ENCODE assay signal across 24 mouse cellular contexts in genomic region chr8:50770671-50771070, GRCm38 (mm10).
A peak's percentile ranks its signal among the peaks of the same experiment; 100 is the strongest.
DNase-seq lines count a peak whose midpoint lies in the region; ATAC-seq and TF ChIP-seq lines count a peak whose summit lies in the region.
"Had no signal": no experiment of that assay in that cellular context is flagged by ENCODE, and none has a peak within 500 bp of the region (broad histone marks: within the 10 kb centered on the region; RNA-seq: fewer than 3 reads in every experiment).

No protein-coding gene starts in this region.

- H3K36me3 ChIP-seq in forebrain, postnatal 0 days (ENCODE audit: insufficient read depth) = no peaks in the 10 kb centered on the region
- no peaks in the 10 kb centered on the region for H3K36me3 ChIP-seq in forebrain, embryonic 15.5 days
- no peaks in the 10 kb centered on the region for H3K36me3 ChIP-seq in midbrain, embryonic 14.5 days (ENCODE audit: control insufficient read depth, insufficient read depth, low read length)
- H3K36me3 ChIP-seq: forebrain, embryonic 10.5 days; heart, embryonic 10.5 days; heart, embryonic 13.5 days had no signal

- peak; percentile 59 for ATAC-seq in forebrain, postnatal 0 days
- no peak for ATAC-seq in forebrain, embryonic 15.5 days (replicated peaks)
- ATAC-seq in midbrain, embryonic 14.5 days (ENCODE audit: low FRiP score, low TSS enrichment) = no peak
- ATAC-seq: activated CD4-positive, CD25-positive, alpha-beta regulatory T cell, adult 4 months; forebrain, embryonic 13.5 days; hindbrain, postnatal 0 days had no signal

- H3K4me2 ChIP-seq in forebrain, postnatal 0 days (ENCODE audit: low read depth) = no peak overlapping the region
- H3K4me2 ChIP-seq in forebrain, embryonic 15.5 days (replicated peaks) = no peak overlapping the region
- H3K4me2 ChIP-seq in midbrain, embryonic 14.5 days (ENCODE audit: low read length) = no peak overlapping the region
- H3K4me2 ChIP-seq: forebrain, embryonic 13.5 days; heart, embryonic 13.5 days; hindbrain, embryonic 14.5 days had no signal

- no peak overlapping the region for H3K9ac ChIP-seq in forebrain, postnatal 0 days
- H3K9ac ChIP-seq in forebrain, embryonic 15.5 days (replicated peaks) = no peak overlapping the region
- no peak overlapping the region for H3K9ac ChIP-seq in midbrain, embryonic 14.5 days (replicated peaks; ENCODE audit: low read length)
- H3K9ac ChIP-seq: forebrain, embryonic 13.5 days; heart, embryonic 13.5 days; hindbrain, embryonic 14.5 days had no signal

- H3K27me3 ChIP-seq in forebrain, postnatal 0 days (ENCODE audit: insufficient read depth, low read length) = no peaks in the 10 kb centered on the region
- H3K27me3 ChIP-seq in forebrain, embryonic 15.5 days = no peaks in the 10 kb centered on the region
- H3K27me3 ChIP-seq in midbrain, embryonic 14.5 days (ENCODE audit: control insufficient read depth, insufficient read depth, low read length) = no peaks in the 10 kb centered on the region
- H3K27me3 ChIP-seq: forebrain, embryonic 13.5 days; heart, embryonic 13.5 days had no signal

- DNase-seq in forebrain, postnatal 0 days = peak; percentile 35
- peak; percentile 25 for DNase-seq in brain, adult 2 months (ENCODE audit: low read depth, low spot score)
- peak; percentile 42 to 74 for DNase-seq in layer of hippocampus, adult 2 months (ENCODE audit: low spot score in 2 of 2)
- peak; percentile 45 for DNase-seq in layer of hippocampus, adult 9-11 months
- no peak for DNase-seq in midbrain, embryonic 14.5 days
- no peak for DNase-seq in heart, adult 8-10 months (ENCODE audit: low spot score)
- DNase-seq in urinary bladder, postnatal 10 days (ENCODE audit: low spot score) = no peak
- DNase-seq: adrenal gland, adult 8-10 months; adrenal gland, postnatal 25 days; cerebellum, adult 18-20 months; cerebellum, adult 9-10 months; cerebellum, postnatal 14 days; gastrocnemius, postnatal 25 days; heart, adult 18-20 months; heart, postnatal 14 days; heart, postnatal 4 days had no signal

- H3K4me1 ChIP-seq in forebrain, postnatal 0 days (ENCODE audit: insufficient read depth) = no peaks in the 10 kb centered on the region
- no peaks in the 10 kb centered on the region for H3K4me1 ChIP-seq in forebrain, embryonic 15.5 days
- H3K4me1 ChIP-seq in midbrain, embryonic 14.5 days (ENCODE audit: control insufficient read depth, insufficient read depth, low read length) = no peaks in the 10 kb centered on the region
- H3K4me1 ChIP-seq: forebrain, embryonic 10.5 days; forebrain, embryonic 13.5 days; heart, embryonic 10.5 days; heart, embryonic 13.5 days had no signal

- TF ChIP-seq CTCF in forebrain, postnatal 0 days (IDR thresholded peaks at IDR 0.05; ENCODE audit: low read depth) = no peak
- TF ChIP-seq CTCF in layer of hippocampus, adult 2 months (conservative IDR thresholded peaks at IDR 0.05) = no peak

- H3K9me3 ChIP-seq in forebrain, postnatal 0 days (ENCODE audit: low read length) = no peaks in the 10 kb centered on the region
- H3K9me3 ChIP-seq in forebrain, embryonic 15.5 days = no peaks in the 10 kb centered on the region
- no peaks in the 10 kb centered on the region for H3K9me3 ChIP-seq in midbrain, embryonic 14.5 days (ENCODE audit: control insufficient read depth, low read length)
- H3K9me3 ChIP-seq: forebrain, embryonic 10.5 days; forebrain, embryonic 13.5 days; heart, embryonic 10.5 days; heart, embryonic 13.5 days had no signal

- H3K27ac ChIP-seq in forebrain, postnatal 0 days (ENCODE audit: low read depth, low read length) = no peak overlapping the region
- H3K27ac ChIP-seq in forebrain, embryonic 15.5 days (replicated peaks) = no peak overlapping the region
- no peak overlapping the region for H3K27ac ChIP-seq in layer of hippocampus, adult 2 months
- H3K27ac ChIP-seq in midbrain, embryonic 14.5 days (replicated peaks; ENCODE audit: low read depth, low read length) = no peak overlapping the region
- H3K27ac ChIP-seq: forebrain, embryonic 10.5 days; forebrain, embryonic 13.5 days; heart, embryonic 10.5 days; heart, embryonic 13.5 days; hindbrain, embryonic 14.5 days; hindbrain, postnatal 0 days had no signal

- 81% methylated on average over 4 of the region's 4 CpGs for WGBS in forebrain, postnatal 0 days
- 85% methylated on average over 4 of the region's 4 CpGs for WGBS in forebrain, embryonic 15.5 days
- WGBS in midbrain, embryonic 14.5 days = 88% methylated on average over 4 of the region's 4 CpGs

- no peak overlapping the region for H3K4me3 ChIP-seq in forebrain, postnatal 0 days (ENCODE audit: low read depth, low read length)
- no peak overlapping the region for H3K4me3 ChIP-seq in forebrain, embryonic 15.5 days
- no peak overlapping the region for H3K4me3 ChIP-seq in layer of hippocampus, adult 2 months
- H3K4me3 ChIP-seq in midbrain, embryonic 14.5 days (replicated peaks; ENCODE audit: low read depth, low read length) = no peak overlapping the region
- H3K4me3 ChIP-seq: forebrain, embryonic 10.5 days; forebrain, embryonic 13.5 days; heart, embryonic 10.5 days; heart, embryonic 13.5 days had no signal

Comparison
In these comparisons a context has a peak if more than half of its experiments do, and no peak if none do; other contexts are left out.
1. DNase-seq: peak in forebrain, postnatal 0 days (single experiment), brain, adult 2 months (single experiment), layer of hippocampus, adult 2 months (2 of 2) and layer of hippocampus, adult 9-11 months (single experiment); none in midbrain, embryonic 14.5 days (single experiment), heart, adult 8-10 months (single experiment) and urinary bladder, postnatal 10 days (single experiment).